Mouse (Mus musculus): Measurements from ENCODE around the gene Ccdc85c.

Gene Ccdc85c

DNA sequence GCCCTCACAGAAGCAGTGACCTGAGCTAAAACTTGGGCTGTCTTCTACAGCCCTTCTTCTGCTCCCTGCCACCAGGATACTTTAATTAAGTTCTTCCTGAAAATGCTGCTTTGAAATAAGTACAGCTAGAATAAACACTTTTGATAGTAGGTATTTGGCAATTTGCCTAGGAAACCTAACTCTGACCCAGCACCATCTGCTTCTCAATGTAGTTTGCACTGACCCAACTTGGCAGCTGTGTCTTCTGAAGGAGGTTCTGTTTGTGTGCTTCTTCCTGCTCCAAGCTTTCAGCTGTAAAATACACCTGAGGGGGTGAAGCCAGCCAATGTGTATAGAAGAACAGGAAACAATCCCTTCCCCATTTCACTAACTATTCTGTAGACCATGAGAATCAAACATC lies 103.9 kb downstream of the Ccdc85c start:
- no peak for DNase-seq

GRCm38 (mm10) chr12:108170467-108170866 lies 104.8 kb downstream of the Ccdc85c start:
- DNase-seq, result no peak

DNA sequence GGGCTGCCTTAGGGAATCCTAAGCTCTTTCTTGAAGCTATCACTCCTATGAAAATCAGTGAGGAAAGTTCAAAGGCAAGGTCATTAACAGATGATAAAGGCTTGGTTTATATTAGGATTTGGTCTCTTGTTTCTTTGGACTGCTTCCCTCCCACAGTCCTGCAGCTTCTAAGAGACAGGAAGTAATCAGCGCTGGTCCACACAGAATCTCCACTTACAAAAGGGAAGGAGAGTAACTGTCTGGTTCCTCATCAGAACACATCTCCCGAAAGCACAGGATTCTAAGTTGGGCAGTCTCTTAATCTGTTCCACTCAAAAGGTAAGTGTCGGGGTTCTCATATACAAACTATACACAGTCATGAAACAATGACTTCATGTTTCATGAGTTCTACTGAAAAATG lies 106.3 kb downstream of the Ccdc85c start:
- DNase-seq, result no peak

- DNase-seq, result no peak
Observed at GRCm38 (mm10) chr12:108163706-108164105, 111.5 kb downstream of the Ccdc85c start.

- peak in 1 of 2 experiments; percentile 41 for DNase-seq
Observed at GRCm38 (mm10) chr12:108162036-108162435, 113.2 kb downstream of the Ccdc85c start.

GRCm38 (mm10) chr12:108159863-108160262 lies 115.4 kb downstream of the Ccdc85c start:
- no peak for DNase-seq
